Mouse (Mus musculus): ENCODE results near the gene Fdps. TPM values are rescaled to one million over a fixed set of nuclear protein-coding genes. Genes with fewer than 3 reads are reported as not detected.
A peak's percentile ranks its signal among the peaks of the same experiment; 100 is the strongest.

Fdps gene
- polyA plus RNA-seq, 1 experiment from 2014 or later = 239 TPM

DNA sequence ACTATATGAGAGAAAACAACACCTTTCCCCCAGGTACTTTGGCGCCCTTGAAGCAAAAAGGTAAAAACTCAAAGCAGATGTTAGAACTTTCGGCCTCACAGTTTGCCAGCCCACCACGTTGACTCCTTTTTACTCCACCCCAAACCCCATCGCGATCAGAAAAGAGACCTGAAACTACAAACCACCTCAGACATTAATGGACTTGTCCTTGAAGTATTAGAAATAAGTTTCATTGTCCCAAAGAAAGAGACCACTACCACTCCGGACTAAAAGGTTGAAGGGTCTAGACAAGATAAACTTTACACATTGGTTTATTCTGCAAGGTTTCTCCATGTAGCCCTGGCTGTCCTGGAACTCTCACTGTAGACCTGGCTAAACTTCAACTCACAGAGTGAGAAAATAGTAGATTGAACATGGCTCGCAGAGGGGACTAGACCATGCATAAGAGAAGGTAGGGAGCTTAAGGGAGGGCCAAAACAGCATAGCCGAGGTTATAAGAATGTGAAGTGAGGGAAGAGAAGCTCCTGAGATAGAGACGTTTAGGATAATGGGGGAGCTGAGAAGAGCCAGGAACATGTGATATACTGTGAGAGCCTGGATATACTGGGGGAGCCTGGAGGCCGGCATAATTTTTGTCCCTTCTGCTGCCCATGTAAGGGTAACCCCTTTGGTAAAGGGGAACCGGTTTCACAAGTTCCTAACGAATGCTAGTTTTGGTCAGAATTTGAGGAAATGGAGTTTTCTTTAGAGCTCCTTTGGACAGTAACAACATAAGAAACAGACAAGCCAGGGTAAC lies 934 bp upstream of the Fdps start:
- 53% methylated on average over 12 of the region's 12 CpGs for WGBS

DNA sequence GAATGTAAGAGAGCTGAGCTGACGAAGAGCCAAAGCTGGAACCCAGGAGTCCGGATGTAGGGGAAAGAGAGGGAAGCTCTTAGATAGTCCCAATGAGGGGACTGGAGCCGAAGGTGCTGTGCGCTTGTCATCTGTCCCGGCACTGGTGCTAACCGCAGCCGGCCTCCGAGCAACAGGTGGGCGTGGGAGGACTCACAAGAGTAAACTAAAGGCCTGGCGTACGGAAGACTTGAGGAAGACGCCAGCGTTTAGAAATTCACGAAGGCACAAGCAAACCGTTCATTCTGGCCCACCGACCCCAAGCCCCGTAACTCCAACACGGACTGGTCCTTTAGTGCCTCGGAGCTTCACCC lies 324 bp downstream of the Fdps start:
- WGBS = under 1% methylated on average over 19 of the region's 19 CpGs
- Histone ChIP-seq H3K9me3 (replicated peaks) (no peaks in the 10 kb centered on the region), H3K4me1 (peaks cover 31% of the 10 kb centered on the region), H3K4me2 (replicated peaks) (peak overlapping the region; percentile 85), H3K36me3 (peaks cover 35% of the 10 kb centered on the region), H3K9ac (peak overlapping the region; percentile 44), H3K4me3 (replicated peaks) (peak overlapping the region; percentile 74), H3K27me3 (no peaks in the 10 kb centered on the region), H3K27ac (replicated peaks) (peak overlapping the region; percentile 68)
- peak; percentile 1; the same call in 1 of the 2 replicates for ATAC-seq (ENCODE audit: insufficient number of reproducible peaks, low FRiP score, low TSS enrichment, low read depth)

More for the DNA sequence above, 934 bp upstream of the Fdps start:
- Histone ChIP-seq H3K9ac (no peak overlapping the region), H3K27me3 (no peaks in the 10 kb centered on the region), H3K36me3 (peaks cover 23% of the 10 kb centered on the region), H3K4me2 (replicated peaks) (peak overlapping the region; percentile 85), H3K27ac (replicated peaks) (peak overlapping the region; percentile 74), H3K4me3 (replicated peaks) (peak overlapping the region; percentile 74), H3K4me1 (peaks cover 31% of the 10 kb centered on the region), H3K9me3 (replicated peaks) (no peaks in the 10 kb centered on the region)
- ATAC-seq (ENCODE audit: insufficient number of reproducible peaks, low FRiP score, low TSS enrichment, low read depth) = no peak

DNA sequence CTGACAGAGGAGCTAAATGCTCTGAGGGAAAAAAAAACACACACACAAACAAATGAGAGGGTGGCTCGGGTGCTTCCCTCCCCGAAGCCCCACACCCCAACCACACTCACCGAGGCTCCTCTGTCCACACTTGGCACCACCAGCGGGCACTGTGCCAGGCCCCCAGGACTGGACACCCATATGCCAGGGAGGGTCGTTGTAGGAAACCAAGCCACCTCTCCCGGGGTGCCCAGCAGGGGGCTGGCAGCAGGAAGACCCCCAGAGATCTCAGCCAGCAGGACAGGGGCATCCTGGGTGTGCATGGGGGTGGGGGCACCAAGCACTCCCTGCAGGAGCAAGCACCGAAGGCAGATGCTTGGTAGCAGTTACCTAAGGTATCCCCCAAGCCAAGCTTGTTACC lies 948 bp downstream of the Fdps start, which contains the start of gene Gm43738:
Gene Gm43738, minus strand, starts transcription at position 289 of the 400 bp plus-strand sequence.
- ATAC-seq (ENCODE audit: insufficient number of reproducible peaks, low FRiP score, low TSS enrichment, low read depth) = no peak
- Histone ChIP-seq H3K9me3 (replicated peaks) (no peaks in the 10 kb centered on the region), H3K4me2 (replicated peaks) (peak within 1 kb of the TSS; percentile 85), H3K4me1 (peaks cover 31% of the 10 kb centered on the region), H3K9ac (peak within 1 kb of the TSS; percentile 44), H3K27ac (replicated peaks) (peak within 1 kb of the TSS; percentile 74), H3K36me3 (peaks cover 41% of the 10 kb centered on the region), H3K4me3 (replicated peaks) (peak within 1 kb of the TSS; percentile 74), H3K27me3 (no peaks in the 10 kb centered on the region)
- WGBS = 23% methylated on average over 7 of the region's 7 CpGs

DNA sequence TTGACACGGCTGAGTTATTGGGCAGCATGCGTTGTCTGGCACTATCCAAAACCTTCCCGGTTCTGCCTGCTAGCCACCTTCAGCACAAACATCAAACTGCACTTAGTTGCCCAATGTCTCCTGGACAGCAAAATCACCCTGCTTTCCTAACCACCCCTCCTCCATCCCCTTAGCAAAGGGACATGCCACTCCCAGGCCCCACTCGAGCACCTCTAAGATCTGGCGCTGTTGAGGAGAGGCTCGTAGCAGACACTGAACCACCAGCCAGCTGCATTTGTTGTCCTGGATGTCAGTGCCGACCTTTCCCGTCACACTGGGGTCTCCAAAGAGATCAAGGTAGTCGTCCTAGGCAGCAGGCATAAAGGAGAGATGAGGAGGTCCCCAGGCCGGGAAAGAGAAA lies 7.7 kb downstream of the Fdps start:
- H3K27ac ChIP-seq (replicated peaks) = 0 out of 2 replicates have a peak overlapping the region, but pooled peaks have one; percentile 28
- no peaks in the 10 kb centered on the region for H3K9me3 ChIP-seq (replicated peaks)
- WGBS = 82% methylated on average over 10 of the region's 10 CpGs
- ATAC-seq (ENCODE audit: insufficient number of reproducible peaks, low FRiP score, low TSS enrichment, low read depth) = no peak
- H3K4me1 ChIP-seq = peaks cover 33% of the 10 kb centered on the region
- H3K9ac ChIP-seq = no peak overlapping the region
- no peak overlapping the region; the same call in 1 of the 2 replicates for H3K4me2 ChIP-seq (replicated peaks)
- 0 out of 2 replicates have a peak overlapping the region, but pooled peaks have one; percentile 70 for H3K4me3 ChIP-seq (replicated peaks)
- peaks cover 50% of the 10 kb centered on the region for H3K36me3 ChIP-seq
- peaks cover 8% of the 10 kb centered on the region; the same call in 1 of the 2 replicates for H3K27me3 ChIP-seq

DNA sequence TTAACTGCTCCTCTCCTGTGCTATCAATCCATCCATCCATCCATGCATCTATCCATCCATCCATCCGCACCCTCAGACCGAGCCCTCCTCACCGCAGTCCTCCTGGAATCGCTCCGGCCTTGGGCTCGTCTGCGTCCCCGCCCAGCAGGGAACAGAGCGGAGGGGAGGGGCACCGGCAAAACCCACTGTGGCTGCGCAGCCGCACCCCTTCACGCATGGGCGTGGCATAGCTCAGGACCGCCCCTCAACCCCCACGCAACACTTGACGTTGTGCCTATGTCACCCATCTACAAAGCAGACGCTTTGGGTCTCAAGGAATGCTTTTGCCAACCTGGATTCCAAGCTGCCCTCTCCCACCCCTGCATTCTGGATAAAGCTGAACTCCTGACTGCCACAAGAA lies 8.6 kb downstream of the Fdps start, which contains the start of gene Rusc1:
Gene Rusc1, minus strand, starts transcription at position 137 of the 400 bp plus-strand sequence.
- Histone ChIP-seq H3K9ac (peak within 1 kb of the TSS; percentile 28; the same call in 1 of the 2 replicates), H3K4me2 (replicated peaks) (peak within 1 kb of the TSS; percentile 100), H3K27ac (replicated peaks) (0 out of 2 replicates have a peak within 1 kb of the TSS, but pooled peaks have one; percentile 28), H3K9me3 (replicated peaks) (no peaks in the 10 kb centered on the region), H3K36me3 (peaks cover 41% of the 10 kb centered on the region), H3K27me3 (peaks cover 8% of the 10 kb centered on the region; the same call in 1 of the 2 replicates), H3K4me3 (replicated peaks) (peak within 1 kb of the TSS; percentile 70), H3K4me1 (peaks cover 39% of the 10 kb centered on the region)
- WGBS = 1% methylated on average over 18 of the region's 18 CpGs
- peak; percentile 74 for ATAC-seq (ENCODE audit: insufficient number of reproducible peaks, low FRiP score, low TSS enrichment, low read depth)

DNA sequence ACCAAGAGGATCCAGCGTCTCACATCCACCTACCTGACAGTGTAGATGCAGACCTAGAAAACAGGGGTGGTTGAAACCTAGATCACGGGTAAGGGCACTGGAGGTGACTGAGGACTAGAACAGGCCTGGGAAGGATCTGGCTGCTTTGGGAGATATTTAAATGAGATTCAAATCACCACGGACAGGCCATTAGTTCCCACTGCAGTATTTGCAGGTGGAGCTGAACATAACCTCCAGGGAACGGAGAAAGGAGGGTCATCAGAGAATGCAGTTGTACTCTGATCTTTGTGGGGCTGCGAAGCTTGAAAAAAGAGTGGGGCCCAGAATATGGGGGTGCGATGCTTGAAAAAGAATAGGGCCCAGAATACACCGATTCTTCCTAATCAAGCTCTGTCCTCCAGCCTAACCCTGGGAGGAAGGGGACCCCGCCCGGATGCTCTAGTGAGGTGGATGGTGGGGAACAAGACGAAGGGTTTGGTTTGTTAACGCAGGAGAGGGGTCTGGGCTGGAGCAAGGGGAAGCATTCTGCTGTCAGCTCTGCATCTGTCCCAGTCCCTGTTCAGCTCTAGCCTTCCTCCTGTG lies 9.2 kb downstream of the Fdps start:
- Histone ChIP-seq H3K4me2 (replicated peaks) (peak overlapping the region; percentile 100), H3K4me1 (peaks cover 42% of the 10 kb centered on the region), H3K9me3 (replicated peaks) (no peaks in the 10 kb centered on the region), H3K9ac (peak overlapping the region; percentile 28; the same call in 1 of the 2 replicates), H3K27me3 (peaks cover 8% of the 10 kb centered on the region; the same call in 1 of the 2 replicates), H3K36me3 (peaks cover 35% of the 10 kb centered on the region), H3K4me3 (replicated peaks) (peak overlapping the region; percentile 70), H3K27ac (replicated peaks) (no peak overlapping the region)
- no peak for ATAC-seq (ENCODE audit: insufficient number of reproducible peaks, low FRiP score, low TSS enrichment, low read depth)
- 18% methylated on average over 11 of the region's 11 CpGs for WGBS

DNA sequence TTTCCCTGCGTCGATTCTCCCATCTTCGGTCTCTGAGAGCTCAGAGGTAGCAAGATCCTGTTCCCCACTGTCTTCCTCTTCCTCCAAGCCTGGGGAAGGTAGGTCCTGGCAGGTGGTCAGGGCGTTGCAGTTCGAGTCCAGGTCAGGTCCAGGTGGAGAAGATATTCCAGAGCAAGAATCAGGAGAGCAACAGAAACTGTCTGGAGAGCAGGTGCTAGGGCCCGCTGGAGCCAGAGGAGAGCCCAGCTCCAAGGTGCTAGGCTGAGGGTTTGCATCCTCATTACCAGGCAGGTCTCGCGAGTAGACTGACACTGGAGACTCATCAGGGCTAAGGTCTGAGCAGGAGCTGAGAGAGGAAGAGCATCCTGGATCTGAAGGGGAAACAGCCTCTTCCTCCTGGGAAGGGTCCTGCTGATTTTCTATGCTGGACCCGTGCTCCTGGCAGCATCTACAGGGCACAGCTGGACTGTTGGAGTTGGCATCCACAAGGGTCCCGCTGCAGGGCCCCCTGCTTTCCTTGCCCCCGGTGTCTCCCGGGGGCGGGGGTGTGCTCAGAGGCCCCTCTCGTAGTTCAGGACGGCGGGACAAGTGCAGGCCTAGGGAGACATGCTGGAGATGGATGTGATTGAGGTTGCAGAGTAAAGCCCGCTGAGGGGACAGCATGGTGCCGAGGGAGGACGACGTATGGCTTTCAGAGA lies 9.8 kb downstream of the Fdps start:
- ATAC-seq (ENCODE audit: insufficient number of reproducible peaks, low FRiP score, low TSS enrichment, low read depth) = no peak
- H3K9me3 ChIP-seq (replicated peaks) = no peaks in the 10 kb centered on the region
- peak overlapping the region; percentile 59; the same call in 1 of the 2 replicates for H3K9ac ChIP-seq
- H3K27me3 ChIP-seq = peaks cover 8% of the 10 kb centered on the region; the same call in 1 of the 2 replicates
- H3K4me3 ChIP-seq (replicated peaks) = peak overlapping the region; percentile 70
- 15% methylated on average over 20 of the region's 20 CpGs for whole genome bisulfite sequencing
- H3K27ac ChIP-seq (replicated peaks) = peak overlapping the region; percentile 90; the same call in 1 of the 2 replicates
- peaks cover 30% of the 10 kb centered on the region for H3K36me3 ChIP-seq
- peaks cover 44% of the 10 kb centered on the region for H3K4me1 ChIP-seq
- H3K4me2 ChIP-seq (replicated peaks) = peak overlapping the region; percentile 100

DNA sequence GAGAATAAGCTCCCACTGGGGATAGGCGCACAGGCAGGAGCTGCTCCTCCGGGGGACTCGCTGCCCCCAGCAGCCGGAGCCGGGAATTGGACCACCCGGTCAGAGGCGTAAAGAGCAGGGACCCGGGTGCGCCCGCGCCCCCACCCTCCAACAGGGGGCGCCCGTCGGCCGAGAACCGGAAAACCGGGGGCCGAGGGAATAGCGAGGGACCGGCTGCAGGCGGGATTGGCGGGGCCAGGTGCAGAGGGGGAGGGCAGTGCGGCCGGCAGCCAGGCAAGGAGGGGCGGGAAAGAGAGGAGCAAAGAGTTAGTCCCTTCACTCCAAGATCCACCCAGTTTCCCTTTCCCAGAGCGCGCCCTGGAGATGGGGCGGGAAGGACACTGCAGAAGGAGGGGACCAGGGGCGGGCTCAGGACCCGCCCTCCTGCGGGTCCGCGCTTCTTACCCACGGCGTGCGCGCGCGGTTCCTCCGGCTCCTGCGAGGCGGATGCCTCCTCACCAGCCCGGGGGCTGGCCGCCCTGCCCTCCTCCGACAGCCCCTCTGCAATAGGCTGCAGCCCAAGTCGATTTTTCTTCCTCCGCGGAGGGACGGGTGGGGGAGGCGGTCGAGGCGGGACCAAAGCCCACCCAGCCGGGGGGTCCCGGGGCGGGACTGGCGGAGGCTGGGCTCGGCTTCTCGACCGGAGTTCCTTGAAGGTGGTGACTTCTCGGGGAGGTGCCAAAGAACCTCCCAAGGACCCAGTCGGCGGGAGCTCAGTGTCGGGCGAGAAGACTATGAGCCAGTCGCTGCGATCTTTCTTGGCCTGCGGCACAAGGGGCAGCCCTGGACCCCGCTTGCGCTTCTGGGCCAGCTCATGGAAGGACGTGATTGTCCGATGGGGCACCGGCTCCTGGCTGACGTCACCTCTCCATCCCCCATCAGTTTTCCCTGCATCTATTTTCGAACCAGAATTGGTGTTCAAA lies 10.8 kb downstream of the Fdps start:
- Histone ChIP-seq H3K9me3 (replicated peaks) (no peaks in the 10 kb centered on the region), H3K36me3 (peaks cover 25% of the 10 kb centered on the region), H3K4me1 (peaks cover 44% of the 10 kb centered on the region), H3K27me3 (peaks cover 8% of the 10 kb centered on the region; the same call in 1 of the 2 replicates), H3K4me3 (replicated peaks) (peak overlapping the region; percentile 70), H3K4me2 (replicated peaks) (peak overlapping the region; percentile 100), H3K9ac (peak overlapping the region; percentile 59), H3K27ac (replicated peaks) (peak overlapping the region; percentile 90)
- under 1% methylated on average over 73 of the region's 74 CpGs for WGBS
- peak; percentile 82 for ATAC-seq (ENCODE audit: insufficient number of reproducible peaks, low FRiP score, low TSS enrichment, low read depth)

DNA sequence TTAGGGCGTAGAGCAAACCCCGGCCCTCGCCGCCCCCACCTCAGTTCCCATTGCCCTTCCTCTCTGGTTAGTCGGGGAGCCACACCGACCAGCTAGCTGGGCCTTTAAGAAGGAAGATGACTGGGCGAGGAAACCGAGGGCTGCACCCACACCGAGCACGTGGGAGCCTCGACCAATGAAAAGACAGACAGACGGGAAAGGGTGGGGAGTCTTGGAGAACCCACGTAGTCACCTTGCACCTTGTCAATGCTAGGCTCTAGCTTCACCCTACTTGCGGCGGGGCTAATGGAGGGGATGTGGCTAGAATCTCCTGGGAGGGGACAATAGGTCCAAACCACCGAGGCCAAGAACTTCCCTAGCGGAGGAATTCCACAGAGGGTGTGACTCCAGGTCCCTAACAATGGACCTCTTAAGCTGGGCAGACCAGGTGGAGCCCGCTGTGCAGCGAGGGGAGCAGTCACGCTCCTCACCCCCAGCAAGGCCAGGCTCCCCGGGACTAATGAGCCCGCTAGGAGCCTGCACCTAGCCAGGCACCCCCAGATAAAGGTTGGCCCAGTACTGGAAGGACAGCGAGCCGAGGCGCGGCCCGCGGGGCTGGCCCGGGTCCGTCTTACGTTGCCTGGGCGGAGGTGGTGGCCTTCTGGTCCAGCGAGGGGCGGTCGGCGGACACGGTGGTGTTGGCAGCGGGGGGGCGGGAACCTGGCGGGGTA lies 11.7 kb downstream of the Fdps start:
- under 1% methylated on average over 39 of the region's 40 CpGs for WGBS
- peaks cover 8% of the 10 kb centered on the region; the same call in 1 of the 2 replicates for H3K27me3 ChIP-seq
- H3K4me2 ChIP-seq (replicated peaks) = peak overlapping the region; percentile 100
- H3K9me3 ChIP-seq (replicated peaks) = no peaks in the 10 kb centered on the region
- H3K4me1 ChIP-seq = peaks cover 44% of the 10 kb centered on the region
- peak overlapping the region; percentile 70 for H3K4me3 ChIP-seq (replicated peaks)
- H3K27ac ChIP-seq (replicated peaks) = peak overlapping the region; percentile 90
- H3K36me3 ChIP-seq = peaks cover 21% of the 10 kb centered on the region
- peak overlapping the region; percentile 59 for H3K9ac ChIP-seq
- ATAC-seq (ENCODE audit: insufficient number of reproducible peaks, low FRiP score, low TSS enrichment, low read depth) = peak; percentile 78
